Mouse (Mus musculus) right cerebral cortex, adult 18-20 months (tissue): ENCODE measurements around the gene Arhgef10l.

ENCODE experiments used
- DNase-seq: peaks from one replicate; pipeline ENCODE4 v3.0.0; 2022; ENCODE audit warnings: mixed read lengths

The Arhgef10l gene

DNA sequence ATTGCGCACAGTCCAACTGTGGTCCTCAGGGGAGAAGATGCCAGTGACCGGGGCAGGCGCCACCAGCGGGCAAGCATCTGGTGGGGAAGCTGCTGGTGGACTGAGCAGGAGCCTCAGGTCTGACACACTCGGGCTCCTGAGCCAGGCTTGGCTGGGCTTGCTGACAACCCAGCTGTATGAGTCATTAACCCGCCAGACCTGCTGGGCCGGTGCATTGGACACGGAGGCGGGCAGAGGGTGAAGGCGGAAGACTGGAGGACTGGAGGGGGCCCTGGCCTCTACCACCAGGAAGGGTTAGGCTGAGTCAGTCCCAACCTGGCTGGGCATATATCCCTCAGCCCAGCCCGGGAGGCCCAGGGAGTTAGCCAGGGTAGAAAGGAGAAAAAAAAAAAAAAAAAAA, at the start of gene Arhgef10l:
Gene Arhgef10l, minus strand, starts transcription at position 253 of the 400 bp plus-strand sequence.
- DNase-seq: peak; percentile 26

- DNase-seq: no peak
Measured at GRCm38 (mm10) chr4:140714586-140714985, 48.8 kb upstream of the Arhgef10l start.

GRCm38 (mm10) chr4:140713480-140714365, 47.9 kb upstream of the Arhgef10l start:
- DNase-seq: peak; percentile 98

DNA sequence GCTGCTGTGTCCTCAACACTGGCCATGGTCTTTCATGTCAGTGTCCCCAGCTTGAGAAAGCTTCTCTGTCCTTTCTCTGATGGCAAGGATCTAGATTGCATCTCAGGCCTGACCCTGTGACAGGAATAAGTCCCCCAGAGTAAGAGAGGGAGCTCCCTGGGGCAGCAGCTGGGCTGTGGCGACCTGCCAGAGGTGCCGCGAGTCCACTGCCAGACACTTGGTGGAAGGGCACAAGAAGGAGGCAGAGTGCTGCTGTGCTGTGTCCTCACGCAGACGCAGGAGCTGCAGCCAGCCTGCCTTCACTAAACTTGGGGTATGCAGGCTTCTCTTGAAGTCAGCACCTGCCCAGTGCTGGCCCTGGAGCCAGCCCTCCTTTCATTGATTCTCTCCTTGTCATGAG, 45.5 kb upstream of the Arhgef10l start:
- DNase-seq: no peak

DNA sequence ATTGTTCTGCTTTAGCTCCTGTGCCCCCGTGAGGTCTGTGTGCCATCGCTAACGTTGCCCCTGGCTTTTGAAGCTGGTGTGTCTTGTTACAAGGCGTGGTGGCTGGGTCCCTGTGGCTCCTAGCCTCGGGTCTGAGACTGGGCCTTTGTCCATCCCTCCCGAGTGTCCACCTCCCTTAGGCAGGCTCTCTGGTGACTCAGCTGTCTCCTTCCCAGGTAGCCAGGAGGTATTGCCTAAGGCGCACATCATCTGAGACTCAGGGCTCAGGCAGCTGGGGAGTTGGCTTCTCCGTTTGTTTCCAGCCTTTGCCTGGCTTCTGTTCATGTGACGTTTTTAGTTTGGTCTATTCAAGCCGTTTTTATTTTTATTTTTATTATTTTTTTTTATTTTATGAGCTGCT, 45.0 kb upstream of the Arhgef10l start:
- no peak for DNase-seq

DNA sequence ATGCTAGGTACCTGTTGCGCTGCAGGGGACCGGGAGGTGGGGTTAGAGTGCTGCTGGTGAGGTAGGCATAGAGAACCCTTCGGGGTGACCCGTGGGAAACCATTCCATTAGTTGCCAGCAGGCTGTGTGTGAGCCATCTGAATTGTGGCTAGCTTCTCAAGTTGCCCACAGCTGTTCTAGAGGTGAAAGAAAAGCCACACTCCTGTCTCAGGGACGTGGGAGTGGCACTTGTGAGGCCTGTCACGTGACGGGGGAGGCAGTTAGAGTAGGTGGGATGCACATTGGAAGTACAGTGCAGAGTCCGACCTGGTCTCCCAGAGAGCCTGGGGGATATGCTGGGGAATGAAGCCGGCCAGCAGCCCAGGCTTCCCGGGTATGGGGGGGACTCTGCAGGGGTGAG, 43.8 kb upstream of the Arhgef10l start:
- no peak for DNase-seq

DNA sequence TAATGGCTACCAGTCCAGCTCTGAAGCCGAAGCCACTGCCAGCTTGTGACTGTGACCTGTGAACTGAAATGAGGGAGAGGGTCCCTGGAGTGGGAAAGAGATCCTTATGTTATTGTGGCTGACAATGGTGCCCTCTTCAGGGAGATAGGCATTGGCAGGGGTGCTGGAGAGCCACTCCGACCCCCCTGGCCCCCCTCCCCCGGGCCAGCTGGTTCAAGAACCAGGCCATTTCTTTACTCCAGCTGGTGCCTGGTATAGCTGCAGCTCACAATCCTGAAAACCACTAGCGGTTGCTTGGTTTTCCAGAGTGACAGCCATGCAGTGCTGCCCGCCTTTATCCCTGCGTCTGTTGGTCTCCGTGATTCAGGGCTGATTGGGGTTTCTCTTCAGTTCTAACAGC, 43.3 kb upstream of the Arhgef10l start:
- no peak for DNase-seq

GRCm38 (mm10) chr4:140708297-140708927, 42.6 kb upstream of the Arhgef10l start:
- no peak for DNase-seq

- DNase-seq: no peak
Measured at GRCm38 (mm10) chr4:140707615-140708014, 41.8 kb upstream of the Arhgef10l start.

DNA sequence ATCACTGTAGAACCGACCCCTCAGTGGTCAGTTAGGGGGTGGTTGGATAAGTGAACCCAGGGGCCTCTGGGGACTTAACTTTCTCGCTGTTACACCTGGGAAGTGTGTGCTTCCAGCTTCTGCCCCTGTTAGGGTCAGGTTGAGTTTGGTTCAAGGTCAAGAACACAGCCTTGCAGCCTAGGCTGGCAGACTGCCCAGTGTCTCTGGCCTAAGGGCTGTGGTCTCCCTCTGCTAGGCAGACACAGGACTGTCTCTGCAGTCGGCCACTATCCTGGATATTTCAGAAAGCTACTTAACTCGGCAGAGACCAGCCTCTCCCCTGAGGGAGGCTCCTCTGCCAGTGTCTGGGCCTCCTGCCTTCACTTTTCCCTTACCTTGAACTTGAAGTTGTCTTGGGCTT, 38.4 kb upstream of the Arhgef10l start:
- no peak for DNase-seq

GRCm38 (mm10) chr4:140703636-140704035, 37.8 kb upstream of the Arhgef10l start:
- DNase-seq: no peak

DNA sequence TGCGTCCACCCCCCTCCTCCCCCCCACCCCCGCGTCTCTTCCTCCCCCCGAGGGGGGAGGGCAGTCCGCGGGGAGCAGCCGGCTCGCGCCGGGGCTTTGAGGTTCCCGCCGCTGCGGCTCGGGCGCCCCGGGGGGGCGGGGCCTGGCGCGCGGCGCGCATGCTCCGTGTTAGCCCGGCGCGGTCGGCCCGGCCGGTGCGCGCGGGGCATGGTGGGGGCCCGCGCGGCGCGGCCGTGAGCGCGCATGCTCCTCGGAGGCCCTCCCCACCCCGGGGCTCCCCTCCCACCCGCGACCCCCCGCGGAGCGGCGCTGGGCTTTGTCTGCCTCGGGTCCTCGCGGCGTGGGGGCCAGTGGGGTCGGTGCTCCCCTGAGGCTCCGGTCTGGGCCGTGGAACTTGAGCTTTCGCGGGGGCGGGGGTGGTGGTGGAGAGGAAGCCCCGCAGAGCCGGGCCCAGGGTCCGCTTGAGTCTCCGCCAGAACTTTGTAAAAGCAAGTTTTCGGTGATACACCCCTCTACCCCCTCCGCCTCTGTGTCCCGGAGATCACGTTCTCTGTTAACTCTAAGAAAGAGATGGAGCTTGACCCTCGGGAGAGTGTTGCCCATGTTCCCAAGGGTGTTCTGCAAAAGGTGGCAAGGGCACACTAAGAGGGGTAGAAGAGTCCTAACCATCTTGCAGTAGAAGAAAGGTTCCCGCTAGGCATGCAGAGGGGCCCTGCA, 37.0 kb upstream of the Arhgef10l start:
- peak; percentile 85 for DNase-seq

DNA sequence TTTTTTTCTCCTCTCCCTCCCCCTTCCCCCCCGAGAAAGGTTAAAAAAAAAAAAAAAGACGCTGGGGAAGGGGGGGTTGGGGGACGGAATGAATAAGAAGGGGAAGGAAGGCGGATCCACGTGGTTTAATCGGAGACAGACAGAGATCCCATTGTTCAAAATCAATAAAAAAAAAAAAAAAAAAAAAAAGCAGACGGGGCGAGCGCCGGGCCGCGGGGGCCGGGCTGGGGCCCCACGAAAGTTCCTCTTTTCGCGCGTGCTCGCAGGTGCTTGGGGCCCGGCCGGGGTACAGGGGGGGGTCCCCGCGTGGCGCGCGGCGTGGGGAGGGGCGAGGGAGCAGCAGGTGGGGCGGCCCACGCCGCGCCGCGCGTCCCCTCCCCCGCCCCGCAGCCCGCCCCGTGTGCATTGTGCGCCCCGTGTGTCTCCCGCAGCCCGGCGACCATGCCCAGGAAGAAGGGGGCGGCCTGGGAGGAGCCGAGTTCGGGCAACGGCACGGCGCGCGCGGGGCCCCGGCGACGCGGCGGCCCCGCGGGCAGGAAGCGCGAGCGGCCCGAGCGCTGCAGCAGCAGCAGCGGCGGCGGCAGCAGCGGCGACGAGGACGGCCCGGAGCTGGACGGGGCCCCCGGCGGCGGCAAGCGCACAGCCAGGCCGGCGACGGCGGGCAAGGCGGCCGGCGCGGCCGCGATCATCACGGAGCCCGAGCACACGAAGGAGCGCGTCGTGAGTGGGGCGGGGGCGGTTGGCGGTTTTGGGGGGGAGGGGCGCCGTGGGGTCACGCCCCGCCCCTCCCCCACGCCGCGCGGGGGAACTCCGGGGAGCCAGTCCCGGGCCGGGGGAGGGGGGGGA, 36.1 kb upstream of the Arhgef10l start:
- peak; percentile 32 for DNase-seq

GRCm38 (mm10) chr4:140701049-140701715, 35.4 kb upstream of the Arhgef10l start:
- peak; percentile 78 for DNase-seq

- no peak for DNase-seq
Measured at GRCm38 (mm10) chr4:140700269-140701018, 34.6 kb upstream of the Arhgef10l start, which contains the start of gene Rcc2. Gene Rcc2, plus strand, starts transcription at chr4:140700541.

- DNase-seq: peak; percentile 84
Measured at GRCm38 (mm10) chr4:140699441-140700127, 33.8 kb upstream of the Arhgef10l start.

- DNase-seq: no peak
Measured at GRCm38 (mm10) chr4:140695675-140696585, 30.1 kb upstream of the Arhgef10l start.

GRCm38 (mm10) chr4:140695146-140695545, 29.3 kb upstream of the Arhgef10l start:
- DNase-seq: no peak

GRCm38 (mm10) chr4:140694551-140695060, 28.8 kb upstream of the Arhgef10l start:
- no peak for DNase-seq
